Mouse (Mus musculus) megakaryocyte progenitor cell, adult 5-6 weeks (primary cell): ENCODE results near the gene Nid2. TPM values are rescaled to one million over a fixed set of nuclear protein-coding genes. Genes with fewer than 3 reads are reported as not detected.

Source experiments
- ATAC-seq: replicated peaks from 2 replicates; pipeline ENCODE4 v1.8.0; 2016; ENCODE audit warnings: mild to moderate bottlenecking, moderate TSS enrichment, inconsistent platforms; ENCODE audit not compliant: poor library complexity
- total RNA-seq, 2 experiments: library from RNA; stranded (forward) in 1 of 2; stranded (reverse) in 1 of 2; fragments of 157-497, 149-512 nt in 1 of 2; fragments of 200-1000 nt in 1 of 2; gene quantifications; 2 replicates each; pipeline versions ENCODE4 v1.2.3 to v1.2.4; 2015 to 2017

The Nid2 gene
- total RNA-seq, 2 experiments from 2014 or later, result 0.84 to 1.7 TPM

DNA sequence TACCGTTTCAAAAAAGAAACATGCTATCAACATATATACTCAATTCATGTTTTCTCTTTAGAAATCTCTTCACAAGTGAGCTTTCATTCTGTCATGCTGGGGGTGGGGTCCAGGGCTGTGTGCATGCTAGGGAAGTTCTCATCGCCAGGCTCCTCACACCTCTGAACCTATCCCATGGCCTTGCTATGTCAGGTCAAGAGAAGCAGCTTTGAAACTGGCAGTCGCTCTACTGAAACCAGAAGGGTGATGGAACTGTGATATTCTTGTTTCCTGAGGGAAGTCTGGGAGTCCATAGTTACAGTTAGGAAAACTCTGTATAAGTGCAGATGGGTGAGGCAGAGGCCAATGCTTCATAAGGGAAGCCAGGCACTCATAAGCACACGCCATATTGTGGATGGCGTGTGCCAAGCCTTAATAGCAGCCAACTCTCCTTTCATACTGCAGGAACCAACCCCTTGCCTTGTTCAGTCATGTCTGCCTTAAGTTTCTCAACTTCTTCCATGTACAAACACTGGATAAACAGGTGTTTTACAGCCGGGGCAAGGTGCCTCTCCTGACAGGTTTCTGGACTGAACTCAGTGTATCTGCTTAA lies 10.8 kb upstream of the Nid2 start:
- no peak for ATAC-seq

DNA sequence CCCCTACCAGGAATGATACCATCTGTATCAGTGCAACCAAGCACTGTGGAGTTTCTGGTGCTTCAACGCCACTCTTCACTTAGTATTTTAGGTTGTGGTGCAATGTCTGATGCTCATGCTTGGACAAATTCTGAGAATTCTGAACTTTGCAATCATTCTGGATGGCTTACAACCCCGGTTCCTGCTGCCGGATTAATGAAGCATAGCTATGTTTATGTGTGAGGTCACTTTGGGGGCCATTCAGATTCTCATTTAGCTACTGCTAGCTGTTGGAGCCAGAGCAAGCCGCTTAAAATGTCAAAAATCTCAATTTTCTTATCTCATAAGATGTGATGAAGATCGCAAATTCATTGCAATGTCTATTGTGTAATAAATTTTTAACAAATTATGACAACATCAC lies 6.2 kb upstream of the Nid2 start:
- no peak for ATAC-seq

DNA sequence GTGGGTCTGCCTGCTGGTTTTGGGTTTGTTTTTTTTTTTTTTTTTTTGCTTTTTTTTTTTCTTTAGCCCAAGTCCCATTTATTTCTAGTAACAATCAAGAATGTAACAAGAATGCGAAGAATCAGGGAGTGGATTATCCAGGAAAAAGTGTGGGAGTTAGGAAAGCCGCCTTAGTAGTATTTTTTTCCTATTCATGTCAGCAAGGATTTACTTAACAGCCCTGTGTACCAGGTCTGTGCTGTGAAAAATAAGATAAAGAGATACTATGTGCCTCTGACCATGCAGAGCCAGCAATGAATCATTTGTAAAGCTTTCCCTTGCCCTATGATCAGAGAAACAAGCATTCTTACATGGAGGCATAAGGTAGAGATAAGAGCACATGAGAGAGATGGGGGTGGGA lies 4.8 kb upstream of the Nid2 start:
- no peak for ATAC-seq

DNA sequence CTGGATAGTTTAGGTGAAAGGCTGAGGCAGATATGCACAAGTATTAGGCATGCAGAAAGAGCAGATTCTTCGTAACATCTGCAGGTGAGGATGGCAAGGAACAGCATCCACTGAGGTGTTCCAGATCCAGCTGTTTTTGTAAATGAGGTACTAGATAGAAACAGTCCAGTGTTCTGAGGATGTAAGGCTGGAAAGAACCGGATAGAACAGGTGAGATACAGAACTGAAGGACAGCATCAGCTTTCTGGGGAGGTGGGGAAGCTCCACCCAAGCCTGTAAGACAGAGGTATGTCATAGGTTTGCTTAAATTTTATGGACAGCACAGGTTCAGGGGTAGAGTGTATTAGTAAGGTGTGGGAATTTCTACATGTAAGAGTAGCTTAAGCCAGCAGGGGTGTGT lies 4.3 kb upstream of the Nid2 start:
- ATAC-seq, result no peak

DNA sequence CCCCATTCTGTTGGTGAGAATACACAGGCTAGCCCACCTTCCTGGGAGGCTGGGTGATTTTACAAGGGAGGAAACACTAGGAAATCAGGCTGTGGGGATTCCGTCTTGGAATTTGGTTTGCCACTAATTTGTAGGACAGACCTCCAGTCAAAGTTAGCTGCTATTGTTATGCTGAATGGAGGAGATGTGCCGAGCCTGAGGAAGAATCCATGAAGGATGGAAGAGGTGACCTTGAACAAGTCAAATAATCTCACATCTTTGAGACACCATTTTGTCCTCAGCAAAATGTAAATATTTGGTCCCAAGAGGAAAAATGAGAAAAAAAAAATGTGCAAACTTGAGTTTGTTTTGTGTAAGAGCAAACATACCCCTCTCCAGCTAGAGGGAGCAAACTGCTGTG lies 1.3 kb upstream of the Nid2 start:
- ATAC-seq, result no peak

DNA sequence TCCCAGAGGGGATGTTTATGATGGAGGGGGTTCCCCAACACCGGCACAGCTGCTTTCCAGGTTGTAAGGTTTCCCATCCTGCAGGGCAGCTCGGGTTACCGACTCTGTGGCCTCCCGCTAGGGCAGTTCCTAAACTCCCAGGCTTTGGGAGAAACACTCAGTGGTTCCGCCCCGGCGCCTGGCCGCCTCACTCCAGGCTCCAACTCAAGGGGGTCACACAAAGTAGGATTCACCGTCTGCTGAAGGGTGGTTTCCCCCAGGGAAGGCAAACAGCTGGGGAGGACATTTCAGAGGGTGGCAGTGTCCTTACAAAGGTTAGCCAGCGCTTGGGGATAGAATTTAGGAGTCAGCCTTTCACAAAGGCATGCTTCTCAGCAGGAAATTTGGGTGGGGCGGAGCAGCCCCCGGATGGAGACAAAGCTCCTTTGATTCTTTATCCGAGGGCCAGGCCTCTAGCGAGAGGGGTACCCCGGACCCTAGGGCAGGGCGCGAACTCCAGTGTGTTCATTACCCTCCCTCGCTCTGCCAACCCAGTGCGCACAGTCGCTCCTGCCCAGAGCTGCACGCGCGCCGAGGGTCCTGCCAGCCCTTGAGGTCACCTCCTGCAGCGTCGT lies 547 bp upstream of the Nid2 start:
- ATAC-seq, result no peak; the same call in 1 of the 2 replicates

DNA sequence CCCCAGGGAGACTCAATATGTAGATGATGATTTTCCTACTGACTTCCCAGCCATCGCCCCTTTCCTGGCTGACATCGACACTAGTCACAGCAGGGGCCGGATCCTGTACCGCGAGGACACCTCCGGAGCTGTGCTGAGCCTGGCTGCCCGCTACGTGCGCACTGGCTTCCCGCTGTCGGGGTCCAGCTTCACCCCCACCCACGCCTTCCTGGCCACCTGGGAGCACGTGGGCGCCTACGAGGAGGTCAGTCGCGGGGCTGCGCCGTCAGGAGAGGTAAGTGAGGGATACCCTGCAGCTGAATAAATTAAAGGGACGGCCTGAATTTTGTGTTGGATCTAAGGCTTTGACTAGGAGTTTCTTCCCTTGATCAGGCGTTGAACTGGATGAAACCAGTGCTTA lies 1.2 kb downstream of the Nid2 start:
- no peak for ATAC-seq

DNA sequence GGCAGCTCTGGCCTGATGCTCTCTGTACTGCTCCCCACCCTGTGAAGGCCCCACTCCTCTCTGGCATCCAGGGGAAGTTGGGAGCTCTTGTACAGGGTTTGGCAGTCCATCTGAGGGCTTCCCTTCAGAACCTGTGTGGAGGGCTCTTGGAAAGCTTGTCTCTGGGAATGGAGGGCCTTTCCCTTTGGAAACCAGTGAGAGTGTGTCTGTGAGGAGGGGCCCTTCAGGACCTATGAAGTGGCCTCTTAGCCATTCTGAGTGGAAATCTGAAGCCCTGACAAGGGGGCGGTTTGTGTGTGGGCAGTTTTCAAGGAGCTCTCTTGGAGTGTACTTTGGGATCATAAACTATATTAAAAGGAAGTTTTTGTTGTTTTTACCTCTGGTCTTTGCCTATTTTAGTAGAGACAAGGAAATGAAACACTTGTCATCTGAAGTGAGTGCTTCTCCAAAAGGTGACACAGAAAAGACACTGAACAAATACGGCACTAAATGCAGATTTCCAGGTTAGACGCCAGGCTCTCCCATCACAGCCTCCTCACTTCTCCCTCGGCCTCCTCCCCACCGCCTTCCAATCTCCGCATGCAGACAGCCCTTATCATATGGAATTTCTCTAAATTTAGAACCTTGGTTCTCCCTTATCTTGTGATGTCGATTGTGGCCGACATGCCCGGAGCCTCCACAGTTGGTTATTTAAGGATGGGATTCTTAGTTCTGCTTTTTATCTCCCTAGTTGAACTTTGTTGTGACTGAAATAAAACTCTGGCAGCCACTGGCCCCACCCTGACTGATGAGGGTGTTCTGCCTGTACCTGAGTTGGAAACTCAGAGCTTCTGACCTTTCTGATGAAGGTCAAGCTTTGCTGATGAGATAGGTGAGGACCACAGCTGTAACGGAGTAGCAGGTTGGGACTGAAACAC lies 8.5 kb downstream of the Nid2 start:
- no peak; the same call in 1 of the 2 replicates for ATAC-seq

DNA sequence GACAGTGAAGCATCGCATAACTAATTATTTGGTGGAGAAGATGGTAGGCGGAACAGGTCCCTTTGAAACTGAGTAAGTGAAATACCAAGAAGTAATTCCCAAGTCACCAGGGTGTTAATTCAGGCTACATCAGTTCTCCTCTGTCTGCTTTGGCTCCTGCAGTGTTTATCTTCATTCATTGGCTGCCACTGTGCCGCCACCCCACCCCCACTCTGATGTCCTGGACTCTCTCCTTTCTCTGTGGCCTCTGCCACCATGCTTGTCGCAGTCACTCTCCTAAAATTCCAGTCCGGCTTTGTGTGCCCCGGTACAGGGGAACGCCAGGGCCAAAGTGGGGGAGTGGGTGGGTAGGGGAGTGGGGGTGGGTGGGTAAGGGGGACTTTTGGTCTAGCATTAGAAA lies 9.7 kb downstream of the Nid2 start:
- no peak for ATAC-seq

DNA sequence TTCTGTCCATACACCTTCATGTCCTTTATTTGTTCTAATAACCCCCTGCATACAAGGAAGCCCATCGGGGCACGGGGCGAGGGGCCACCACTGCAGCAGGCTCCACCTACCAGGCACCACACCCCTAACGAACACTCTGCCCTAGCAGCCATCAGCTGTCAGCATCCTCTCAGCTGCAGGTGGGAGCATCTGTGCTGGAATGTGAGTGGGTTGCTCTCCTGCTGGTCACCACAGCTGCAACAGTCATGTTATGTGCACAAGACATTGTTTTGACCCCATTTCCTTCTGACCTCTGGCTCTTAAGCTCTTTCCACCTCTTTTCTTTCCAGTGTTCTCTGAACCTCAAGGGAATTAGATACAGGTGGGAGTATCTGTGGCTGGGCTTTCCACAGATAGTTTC lies 10.9 kb downstream of the Nid2 start:
- ATAC-seq, result no peak

DNA sequence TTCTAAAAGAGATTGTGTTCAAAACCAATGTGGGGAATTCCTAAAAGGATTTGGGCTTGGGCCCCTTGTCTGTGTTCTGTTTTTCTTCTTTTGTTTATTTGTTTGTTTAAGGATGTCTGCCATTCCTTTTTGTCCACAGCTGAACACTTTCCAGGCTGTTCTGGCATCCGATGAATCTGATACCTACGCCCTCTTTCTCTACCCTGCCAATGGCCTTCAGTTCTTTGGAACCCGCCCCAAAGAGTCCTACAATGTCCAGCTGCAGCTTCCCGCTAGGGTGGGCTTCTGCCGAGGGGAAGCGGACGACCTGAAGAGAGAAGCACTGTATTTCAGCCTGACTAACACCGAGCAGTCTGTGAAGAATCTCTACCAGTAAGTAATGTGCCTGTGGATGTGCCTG lies 12.5 kb downstream of the Nid2 start:
- no peak for ATAC-seq

DNA sequence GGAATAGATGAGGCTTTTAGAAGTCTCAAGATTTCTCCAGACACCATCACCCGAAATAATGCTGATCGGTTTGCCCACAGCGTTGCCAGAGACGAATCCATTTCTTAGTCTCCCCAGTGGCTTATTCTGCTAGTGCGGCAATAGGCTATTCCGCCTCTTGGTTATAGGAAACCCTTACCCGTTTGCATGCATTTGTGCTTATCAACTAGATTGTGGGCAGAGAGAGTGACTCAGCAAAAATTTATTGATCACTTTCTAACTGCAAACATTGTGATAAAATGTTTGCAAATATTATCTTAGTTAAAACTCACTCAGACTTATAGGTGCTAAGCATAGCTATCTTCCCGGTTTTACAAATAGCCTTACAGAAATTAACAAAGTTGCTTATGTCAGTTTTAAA lies 13.3 kb downstream of the Nid2 start:
- peak; percentile 58 for ATAC-seq

DNA sequence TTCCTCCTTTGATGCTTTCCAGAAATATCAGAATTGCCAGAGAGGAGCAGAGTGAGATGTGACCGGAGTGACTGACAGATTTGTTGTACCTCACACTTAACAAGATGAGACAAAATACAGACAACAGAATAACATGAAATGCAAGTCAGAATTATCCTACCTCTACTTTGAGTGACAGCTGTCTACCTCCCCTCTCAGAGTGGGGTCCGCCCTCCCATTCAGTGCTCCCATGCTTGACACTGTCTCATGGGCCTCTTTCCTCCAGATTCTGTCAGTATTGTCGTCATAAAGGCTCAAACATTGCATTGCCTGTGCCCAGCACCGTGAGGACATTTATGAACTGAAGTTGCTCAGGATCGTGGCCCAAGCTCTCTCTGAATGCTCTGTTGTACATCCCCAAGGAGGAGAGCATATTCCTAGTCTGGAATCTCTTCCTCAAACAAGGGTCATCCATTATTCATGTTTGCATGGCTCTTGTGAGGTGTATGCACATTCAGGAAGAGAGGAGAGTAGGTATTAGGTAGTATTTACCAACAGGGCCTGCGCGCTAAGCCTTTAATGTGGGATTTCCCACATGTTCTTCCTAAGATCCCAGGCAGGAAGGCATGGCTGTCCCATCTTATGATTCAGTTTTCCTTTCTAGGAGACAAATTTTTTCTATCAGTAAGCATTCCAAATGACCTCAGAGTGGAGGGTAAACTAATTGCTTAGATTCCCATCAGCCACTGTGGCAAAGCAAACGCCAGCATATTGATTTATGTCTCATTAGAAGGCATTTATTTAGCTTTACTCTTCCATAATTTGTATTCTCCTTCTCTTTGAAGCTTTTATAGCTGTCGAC lies 14.7 kb downstream of the Nid2 start:
- no peak for ATAC-seq

DNA sequence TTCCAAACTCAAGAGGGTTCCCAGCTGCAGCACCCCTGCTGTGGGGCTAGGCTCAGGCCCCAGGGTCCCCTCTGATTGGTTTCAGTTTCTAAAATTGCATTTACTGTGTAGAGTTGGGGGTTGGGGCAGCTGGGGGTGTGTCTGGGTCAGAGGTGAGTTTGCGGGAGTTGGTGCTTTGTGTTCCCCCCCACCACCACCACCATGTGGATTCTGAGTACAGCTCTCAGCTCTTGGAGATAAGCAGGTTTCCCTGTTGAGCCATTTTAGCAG lies 15.2 kb downstream of the Nid2 start:
- ATAC-seq, result no peak

DNA sequence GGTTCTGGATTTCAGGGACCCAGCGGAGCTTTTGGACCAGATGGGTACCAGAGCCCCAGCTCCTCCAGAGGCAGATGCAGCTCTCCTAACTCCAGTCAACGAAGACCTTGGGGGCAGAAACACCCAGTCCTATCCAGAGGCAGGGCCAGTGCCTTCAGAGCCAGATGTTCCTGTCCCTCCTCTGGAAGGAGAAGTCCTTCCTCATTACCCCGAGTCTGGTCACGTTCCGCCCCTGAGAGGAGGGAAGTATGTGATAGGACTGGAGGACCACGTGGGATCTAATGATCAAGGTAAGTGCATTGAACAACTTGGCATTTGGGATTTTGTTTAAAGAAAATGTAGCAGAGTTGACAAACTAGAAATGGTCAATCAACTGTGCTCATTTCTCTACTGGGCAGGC lies 17.6 kb downstream of the Nid2 start:
- no peak for ATAC-seq

DNA sequence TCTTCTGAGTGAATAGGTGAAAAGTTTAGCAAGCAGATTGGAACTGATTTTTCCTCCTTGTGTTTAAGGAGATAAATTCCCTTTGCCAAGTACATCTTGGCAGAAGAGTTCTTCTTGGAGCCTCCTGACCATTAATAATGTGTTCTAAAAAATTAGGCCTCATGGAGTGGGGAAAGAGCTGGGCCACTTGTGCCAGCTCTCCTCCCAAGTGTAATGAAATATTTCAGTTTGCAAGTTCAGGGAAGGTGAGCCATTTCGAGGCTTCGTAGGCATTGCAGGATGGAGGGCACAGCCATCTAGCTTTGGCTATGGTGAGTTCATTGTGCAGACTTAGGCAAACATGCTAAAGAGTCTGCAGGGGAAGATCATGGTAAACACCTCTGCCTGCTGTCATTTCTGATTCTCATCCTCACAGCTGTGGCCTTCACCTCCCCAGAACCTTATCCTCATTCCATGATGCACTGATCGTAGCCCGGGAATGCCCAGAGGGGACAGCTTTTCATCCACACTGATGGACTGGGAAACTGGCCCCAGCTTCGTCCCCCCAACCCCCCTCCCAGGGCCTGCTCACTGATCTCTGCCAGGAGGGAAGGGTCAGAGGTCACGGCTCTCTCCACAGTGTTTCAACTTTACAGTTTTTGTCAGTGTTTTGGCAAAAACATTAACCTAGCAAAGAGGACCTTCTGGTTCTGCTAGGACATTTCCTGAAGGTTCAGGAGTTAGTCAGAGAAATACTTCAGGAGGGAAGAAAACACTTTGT lies 18.6 kb downstream of the Nid2 start:
- ATAC-seq, result no peak

DNA sequence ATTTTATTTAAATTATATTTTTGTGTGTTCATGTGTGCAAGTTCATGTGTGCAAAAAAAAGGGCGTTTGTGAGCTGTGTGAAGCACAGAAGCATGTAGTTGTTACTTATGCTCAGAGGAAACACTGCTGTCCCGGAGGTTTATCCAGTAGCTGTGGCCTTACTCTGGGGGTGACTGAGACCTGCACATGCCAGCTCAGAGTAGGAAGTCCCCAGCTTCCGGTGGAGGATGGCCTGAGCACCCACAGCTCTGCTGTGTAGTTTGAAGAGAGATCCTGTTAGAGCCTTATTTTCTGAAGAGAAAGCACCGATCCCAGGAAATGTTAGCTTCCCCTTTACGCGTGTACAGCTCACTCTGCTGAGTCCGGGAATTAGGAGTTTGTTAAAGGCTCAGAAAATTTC lies 20.1 kb downstream of the Nid2 start:
- ATAC-seq, result peak; percentile 80

DNA sequence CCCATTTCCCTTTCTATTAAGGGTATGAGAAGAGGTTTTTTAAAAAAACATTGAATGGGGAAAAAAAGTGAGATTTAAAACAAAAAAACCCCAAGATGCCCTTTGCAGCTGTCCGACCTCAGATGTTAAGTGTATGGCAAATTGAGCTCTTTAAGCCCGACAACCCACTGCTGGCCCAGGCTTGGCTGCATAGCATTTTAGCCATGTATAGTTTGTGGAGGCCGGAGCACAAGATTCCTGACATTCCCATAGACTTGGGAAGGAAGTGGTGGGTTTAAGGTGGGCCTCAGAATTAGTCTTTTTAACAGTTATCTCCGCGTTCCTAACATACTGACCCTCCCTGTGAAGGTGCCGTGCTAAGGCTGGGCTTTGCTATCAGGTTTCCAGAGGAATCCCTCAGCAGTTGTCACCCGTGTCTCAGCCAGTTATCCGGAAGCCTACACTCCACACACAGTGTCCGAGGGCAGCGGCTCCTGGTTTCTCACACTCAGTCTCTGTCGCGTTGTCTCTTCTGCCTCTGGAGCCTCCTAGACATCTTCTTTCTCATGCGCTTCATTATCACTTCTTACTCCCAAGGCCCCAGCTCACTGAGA lies 23.1 kb downstream of the Nid2 start:
- ATAC-seq, result no peak

DNA sequence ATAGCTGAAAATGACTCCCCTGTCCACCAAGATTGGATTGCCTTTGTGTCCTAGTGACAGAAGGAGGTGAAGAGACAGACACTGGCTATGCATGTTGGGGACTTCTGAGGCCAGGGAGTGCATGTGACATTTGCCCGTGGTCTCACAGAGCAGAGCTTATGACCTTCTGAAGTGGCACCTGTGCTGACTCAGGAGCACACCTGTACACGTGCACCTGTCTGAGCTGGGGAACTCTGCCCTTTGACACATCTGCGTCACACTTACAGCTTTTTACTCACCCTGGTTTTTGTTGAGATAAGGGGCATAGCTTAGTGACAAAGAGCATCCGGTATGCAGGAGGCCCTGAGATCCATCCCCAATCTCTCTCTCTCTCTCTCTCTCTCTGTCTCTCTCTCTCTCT lies 24.4 kb downstream of the Nid2 start:
- ATAC-seq, result no peak

DNA sequence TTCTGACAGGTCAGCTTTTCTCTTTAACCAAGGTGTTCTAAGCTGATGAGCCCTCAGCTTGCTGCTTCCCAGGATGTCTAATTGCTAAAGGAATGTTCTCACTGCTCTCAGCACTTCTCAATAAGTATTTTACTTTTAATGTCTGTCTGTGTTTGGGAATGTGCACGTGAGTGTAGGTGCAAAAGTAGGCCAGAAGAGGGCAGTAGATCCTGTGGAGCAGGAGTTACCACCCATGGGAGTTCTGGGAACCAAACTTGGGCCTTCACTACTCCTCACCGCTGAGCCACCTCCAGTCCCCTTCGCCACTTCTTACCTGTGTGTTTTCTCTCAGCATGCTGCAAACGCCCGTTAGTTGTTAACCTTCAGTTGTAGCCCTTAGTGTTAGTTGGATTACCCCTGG lies 25.1 kb downstream of the Nid2 start:
- ATAC-seq, result no peak
